Mouse (Mus musculus): ENCODE results near the gene Crot. TPM values are rescaled to one million over a fixed set of nuclear protein-coding genes. Genes with fewer than 3 reads are reported as not detected.
"Not testable (repeated sequence)": the region's sequence is repeated elsewhere in the genome, so short reads cannot be mapped to it uniquely, and the experiment has no call there.

Gene Crot
- polyA plus RNA-seq, 1 experiment from 2014 or later: 49.0 TPM

- H3K4me3 ChIP-seq (ENCODE audit: low read depth, low read length): no peak overlapping the region
- H3K9me3 ChIP-seq (ENCODE audit: control insufficient read depth, low read length): no peaks in the 10 kb centered on the region
- ATAC-seq (ENCODE audit: insufficient number of reproducible peaks, low FRiP score, low TSS enrichment, low read depth) (no peak), DNase-seq (ENCODE audit: low spot score) (no peak)
- no peak overlapping the region for H3K9ac ChIP-seq (ENCODE audit: low read length)
- H3K4me1 ChIP-seq (ENCODE audit: control insufficient read depth, insufficient read depth, low read length): no peaks in the 10 kb centered on the region
- H3K27me3 ChIP-seq (ENCODE audit: control insufficient read depth, insufficient read depth, low read length): no peaks in the 10 kb centered on the region
- H3K4me2 ChIP-seq (ENCODE audit: low read depth, severe bottlenecking): no peak overlapping the region
- H3K36me3 ChIP-seq (ENCODE audit: control insufficient read depth, insufficient read depth, low read length): no peaks in the 10 kb centered on the region
- WGBS: 95% methylated on average over 1 of the region's 1 CpGs
- no peak overlapping the region for H3K27ac ChIP-seq (replicated peaks; ENCODE audit: low read depth, low read length)
Observed at GRCm38 (mm10) chr5:9010166-9010565, 13.0 kb upstream of the Crot start.

- H3K4me2 ChIP-seq (ENCODE audit: low read depth, severe bottlenecking); H3K36me3 ChIP-seq (ENCODE audit: control insufficient read depth, insufficient read depth, low read length); DNase-seq (ENCODE audit: low spot score); H3K9me3 ChIP-seq (ENCODE audit: control insufficient read depth, low read length); ATAC-seq (ENCODE audit: insufficient number of reproducible peaks, low FRiP score, low TSS enrichment, low read depth); H3K4me3 ChIP-seq (ENCODE audit: low read depth, low read length); H3K27me3 ChIP-seq (ENCODE audit: control insufficient read depth, insufficient read depth, low read length); H3K27ac ChIP-seq (replicated peaks; ENCODE audit: low read depth, low read length); H3K4me1 ChIP-seq (ENCODE audit: control insufficient read depth, insufficient read depth, low read length); H3K9ac ChIP-seq (ENCODE audit: low read length): not testable (repeated sequence)
- WGBS: 62% methylated on average over 3 of the region's 3 CpGs
Observed at GRCm38 (mm10) chr5:9006585-9006984, 9.5 kb upstream of the Crot start.

GRCm38 (mm10) chr5:9000006-9000405 is 2.9 kb upstream of the Crot start:
- WGBS: 36% methylated on average over 7 of the region's 7 CpGs
- H3K4me3 ChIP-seq (ENCODE audit: low read depth, low read length); H3K27me3 ChIP-seq (ENCODE audit: control insufficient read depth, insufficient read depth, low read length); H3K9me3 ChIP-seq (ENCODE audit: control insufficient read depth, low read length); H3K4me2 ChIP-seq (ENCODE audit: low read depth, severe bottlenecking); H3K36me3 ChIP-seq (ENCODE audit: control insufficient read depth, insufficient read depth, low read length); ATAC-seq (ENCODE audit: insufficient number of reproducible peaks, low FRiP score, low TSS enrichment, low read depth); H3K27ac ChIP-seq (replicated peaks; ENCODE audit: low read depth, low read length); H3K4me1 ChIP-seq (ENCODE audit: control insufficient read depth, insufficient read depth, low read length); DNase-seq (ENCODE audit: low spot score); H3K9ac ChIP-seq (ENCODE audit: low read length): not testable (repeated sequence)

GRCm38 (mm10) chr5:8999108-8999507 is 2.0 kb upstream of the Crot start:
- WGBS: 73% methylated on average over 4 of the region's 4 CpGs
- Histone ChIP-seq H3K36me3 (ENCODE audit: control insufficient read depth, insufficient read depth, low read length) (no peaks in the 10 kb centered on the region; the same call in 1 of the 2 replicates), H3K4me2 (ENCODE audit: low read depth, severe bottlenecking) (no peak overlapping the region), H3K4me1 (ENCODE audit: control insufficient read depth, insufficient read depth, low read length) (peaks cover 4% of the 10 kb centered on the region; the same call in 1 of the 2 replicates), H3K9me3 (ENCODE audit: control insufficient read depth, low read length) (no peaks in the 10 kb centered on the region), H3K27ac (replicated peaks; ENCODE audit: low read depth, low read length) (no peak overlapping the region), H3K9ac (ENCODE audit: low read length) (no peak overlapping the region), H3K27me3 (ENCODE audit: control insufficient read depth, insufficient read depth, low read length) (no peaks in the 10 kb centered on the region), H3K4me3 (ENCODE audit: low read depth, low read length) (no peak overlapping the region)
- no peak for DNase-seq (ENCODE audit: low spot score)
- no peak for ATAC-seq (ENCODE audit: insufficient number of reproducible peaks, low FRiP score, low TSS enrichment, low read depth)

- Histone ChIP-seq H3K36me3 (ENCODE audit: control insufficient read depth, insufficient read depth, low read length) (no peaks in the 10 kb centered on the region; the same call in 1 of the 2 replicates), H3K4me2 (ENCODE audit: low read depth, severe bottlenecking) (peak overlapping the region; percentile 64), H3K9ac (ENCODE audit: low read length) (peak overlapping the region; percentile 81), H3K4me3 (ENCODE audit: low read depth, low read length) (peak overlapping the region; percentile 63), H3K27me3 (ENCODE audit: control insufficient read depth, insufficient read depth, low read length) (no peaks in the 10 kb centered on the region), H3K4me1 (ENCODE audit: control insufficient read depth, insufficient read depth, low read length) (peaks cover 4% of the 10 kb centered on the region; the same call in 1 of the 2 replicates), H3K9me3 (ENCODE audit: control insufficient read depth, low read length) (no peaks in the 10 kb centered on the region), H3K27ac (replicated peaks; ENCODE audit: low read depth, low read length) (peak overlapping the region; percentile 72)
- ATAC-seq (ENCODE audit: insufficient number of reproducible peaks, low FRiP score, low TSS enrichment, low read depth) (0 out of 2 replicates have a peak, but pooled peaks have one; percentile 3), DNase-seq (ENCODE audit: low spot score) (no peak)
- WGBS: 15% methylated on average over 8 of the region's 8 CpGs
Observed at GRCm38 (mm10) chr5:8997513-8997895, 380 bp upstream of the Crot start.

- Histone ChIP-seq H3K9me3 (ENCODE audit: control insufficient read depth, low read length) (no peaks in the 10 kb centered on the region), H3K9ac (ENCODE audit: low read length) (peak overlapping the region; percentile 81), H3K4me1 (ENCODE audit: control insufficient read depth, insufficient read depth, low read length) (peaks cover 4% of the 10 kb centered on the region; the same call in 1 of the 2 replicates), H3K4me2 (ENCODE audit: low read depth, severe bottlenecking) (peak overlapping the region; percentile 64), H3K27me3 (ENCODE audit: control insufficient read depth, insufficient read depth, low read length) (no peaks in the 10 kb centered on the region), H3K36me3 (ENCODE audit: control insufficient read depth, insufficient read depth, low read length) (peaks cover 2% of the 10 kb centered on the region; the same call in 1 of the 2 replicates), H3K4me3 (ENCODE audit: low read depth, low read length) (peak overlapping the region; percentile 63), H3K27ac (replicated peaks; ENCODE audit: low read depth, low read length) (0 out of 2 replicates have a peak overlapping the region, but pooled peaks have one; percentile 8)
- 17% methylated on average over 13 of the region's 13 CpGs for WGBS
- ATAC-seq (ENCODE audit: insufficient number of reproducible peaks, low FRiP score, low TSS enrichment, low read depth): no peak
- DNase-seq (ENCODE audit: low spot score): no peak
Observed at GRCm38 (mm10) chr5:8995966-8996685, 998 bp downstream of the Crot start.

GRCm38 (mm10) chr5:8991626-8992025 is 5.5 kb downstream of the Crot start:
- Histone ChIP-seq H3K36me3 (ENCODE audit: control insufficient read depth, insufficient read depth, low read length) (peaks cover 9% of the 10 kb centered on the region; the same call in 1 of the 2 replicates), H3K9ac (ENCODE audit: low read length) (no peak overlapping the region), H3K27me3 (ENCODE audit: control insufficient read depth, insufficient read depth, low read length) (no peaks in the 10 kb centered on the region), H3K4me1 (ENCODE audit: control insufficient read depth, insufficient read depth, low read length) (peaks cover 4% of the 10 kb centered on the region; the same call in 1 of the 2 replicates), H3K9me3 (ENCODE audit: control insufficient read depth, low read length) (no peaks in the 10 kb centered on the region), H3K4me2 (ENCODE audit: low read depth, severe bottlenecking) (no peak overlapping the region), H3K27ac (replicated peaks; ENCODE audit: low read depth, low read length) (no peak overlapping the region), H3K4me3 (ENCODE audit: low read depth, low read length) (no peak overlapping the region)
- ATAC-seq (ENCODE audit: insufficient number of reproducible peaks, low FRiP score, low TSS enrichment, low read depth) (no peak), DNase-seq (ENCODE audit: low spot score) (no peak)
- 88% methylated on average over 16 of the region's 16 CpGs for WGBS

GRCm38 (mm10) chr5:8990526-8990925 is 6.6 kb downstream of the Crot start:
- no peak overlapping the region for H3K4me3 ChIP-seq (ENCODE audit: low read depth, low read length)
- DNase-seq (ENCODE audit: low spot score) (no peak), ATAC-seq (ENCODE audit: insufficient number of reproducible peaks, low FRiP score, low TSS enrichment, low read depth) (no peak)
- peaks cover 11% of the 10 kb centered on the region; the same call in 1 of the 2 replicates for H3K36me3 ChIP-seq (ENCODE audit: control insufficient read depth, insufficient read depth, low read length)
- no peak overlapping the region for H3K9ac ChIP-seq (ENCODE audit: low read length)
- no peaks in the 10 kb centered on the region for H3K9me3 ChIP-seq (ENCODE audit: control insufficient read depth, low read length)
- H3K27me3 ChIP-seq (ENCODE audit: control insufficient read depth, insufficient read depth, low read length): no peaks in the 10 kb centered on the region
- 89% methylated on average over 13 of the region's 13 CpGs for WGBS
- H3K4me2 ChIP-seq (ENCODE audit: low read depth, severe bottlenecking): no peak overlapping the region
- H3K27ac ChIP-seq (replicated peaks; ENCODE audit: low read depth, low read length): no peak overlapping the region
- H3K4me1 ChIP-seq (ENCODE audit: control insufficient read depth, insufficient read depth, low read length): no peaks in the 10 kb centered on the region
